Mouse (Mus musculus): ENCODE data around the gene Col4a1. TPM values are rescaled to one million over a fixed set of nuclear protein-coding genes. Genes with fewer than 3 reads are reported as not detected.
A peak's percentile ranks its signal among the peaks of the same experiment; 100 is the strongest.

Col4a1 gene
- polyA plus RNA-seq, 1 experiment from 2014 or later, result 118 TPM

DNA sequence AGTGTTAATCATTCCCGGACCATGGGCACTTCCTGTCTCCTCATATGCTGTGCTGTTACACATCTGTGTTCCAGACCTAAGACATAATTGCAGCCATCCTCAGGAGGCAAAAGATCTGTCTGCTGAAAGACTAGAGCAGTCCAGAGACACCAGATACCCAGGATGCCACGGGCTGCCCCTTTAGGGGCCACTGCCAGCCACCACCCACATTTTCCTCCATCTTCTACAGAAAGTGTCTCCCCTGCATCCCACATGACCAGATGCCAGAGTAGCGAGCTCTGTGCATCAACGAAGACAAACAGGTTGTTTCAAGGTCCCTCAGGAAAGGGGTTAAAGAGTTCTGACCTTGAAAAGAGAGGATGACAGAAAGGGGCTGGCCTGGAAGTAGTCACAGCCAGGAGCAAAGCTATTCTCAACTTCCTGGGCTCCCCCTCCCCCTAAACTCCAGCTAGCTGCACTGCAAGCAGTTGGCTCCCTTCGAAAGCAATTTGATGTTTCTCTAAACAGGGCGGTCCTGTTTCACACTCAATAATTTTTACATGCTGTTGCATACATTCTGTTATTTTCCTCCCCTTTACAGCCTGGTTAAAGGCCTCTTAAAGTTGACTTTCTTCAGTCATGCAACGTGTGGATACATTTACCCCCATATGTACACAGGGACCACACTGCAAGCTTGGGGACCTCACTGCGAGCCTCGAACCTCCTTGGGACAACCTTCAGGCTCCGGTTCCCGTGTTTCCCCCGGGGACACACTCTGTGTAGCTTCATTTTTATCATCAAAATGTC lies 13.9 kb downstream of the Col4a1 start:
- peaks cover 40% of the 10 kb centered on the region for H3K4me1 ChIP-seq (replicated peaks)
- no peak overlapping the region for H3K4me3 ChIP-seq (replicated peaks)
- peak overlapping the region; percentile 16 for H3K4me2 ChIP-seq
- peak; percentile 50; the same call in 1 of the 2 replicates for ATAC-seq (ENCODE audit: insufficient number of reproducible peaks, insufficient read depth, low FRiP score, low TSS enrichment, low read depth)
- H3K36me3 ChIP-seq, result no peaks in the 10 kb centered on the region
- H3K27me3 ChIP-seq, result no peaks in the 10 kb centered on the region
- no peak overlapping the region for H3K9ac ChIP-seq (replicated peaks)
- H3K9me3 ChIP-seq, result no peaks in the 10 kb centered on the region
- 13% methylated on average over 12 of the region's 12 CpGs for WGBS
- peak overlapping the region; percentile 62 for H3K27ac ChIP-seq

DNA sequence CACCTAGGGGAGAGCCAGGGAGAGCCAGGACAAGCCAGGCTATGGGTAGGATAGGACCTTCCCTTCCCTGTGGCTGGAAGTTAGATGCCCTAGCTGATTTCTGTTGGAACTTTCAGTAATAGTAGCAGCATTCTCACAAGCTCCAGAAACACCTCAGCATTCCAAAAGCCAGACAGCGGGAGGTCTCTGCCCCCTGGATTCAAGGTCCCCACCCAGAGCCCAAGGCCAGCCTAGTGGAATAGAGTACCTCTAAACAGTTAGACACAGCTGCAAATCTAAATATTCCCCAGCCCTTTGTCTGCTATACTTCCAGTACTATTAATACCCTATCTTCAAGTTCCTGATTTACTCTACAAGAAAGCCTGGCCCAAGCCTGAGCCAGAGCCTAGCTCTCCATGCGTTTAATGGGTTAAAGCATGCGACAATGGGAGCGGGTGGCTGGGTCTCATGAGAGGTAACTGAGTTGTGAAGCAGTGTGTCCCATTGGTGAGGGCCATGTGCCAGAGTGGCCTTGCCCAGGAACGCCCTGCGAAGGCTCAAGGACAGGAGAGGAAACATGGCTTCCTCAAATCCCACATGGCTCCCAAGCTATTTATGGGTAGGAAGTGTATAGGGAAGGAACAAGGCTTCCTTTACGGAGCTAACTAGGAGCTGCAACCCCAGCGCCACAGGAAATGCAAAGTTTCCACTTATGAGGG lies 15.3 kb downstream of the Col4a1 start:
- Histone ChIP-seq H3K9ac (replicated peaks) (no peak overlapping the region), H3K9me3 (no peaks in the 10 kb centered on the region), H3K36me3 (0 out of 2 replicates have a peak, but pooled peaks cover 3% of the 10 kb centered on the region), H3K27ac (0 out of 2 replicates have a peak overlapping the region, but pooled peaks have one; percentile 62), H3K4me2 (no peak overlapping the region), H3K4me1 (replicated peaks) (peaks cover 40% of the 10 kb centered on the region), H3K27me3 (no peaks in the 10 kb centered on the region), H3K4me3 (replicated peaks) (no peak overlapping the region)
- 74% methylated on average over 8 of the region's 8 CpGs for WGBS
- ATAC-seq (ENCODE audit: insufficient number of reproducible peaks, insufficient read depth, low FRiP score, low TSS enrichment, low read depth), result no peak

GRCm38 (mm10) chr8:11296282-11296943 lies 16.2 kb downstream of the Col4a1 start:
- no peak for ATAC-seq (ENCODE audit: insufficient number of reproducible peaks, insufficient read depth, low FRiP score, low TSS enrichment, low read depth)
- H3K27ac ChIP-seq, result 0 out of 2 replicates have a peak overlapping the region, but pooled peaks have one; percentile 35
- H3K4me2 ChIP-seq, result no peak overlapping the region
- H3K4me1 ChIP-seq (replicated peaks), result peaks cover 47% of the 10 kb centered on the region
- H3K36me3 ChIP-seq, result 0 out of 2 replicates have a peak, but pooled peaks cover 3% of the 10 kb centered on the region
- no peaks in the 10 kb centered on the region for H3K27me3 ChIP-seq
- H3K4me3 ChIP-seq (replicated peaks), result no peak overlapping the region
- no peak overlapping the region for H3K9ac ChIP-seq (replicated peaks)
- 86% methylated on average over 10 of the region's 10 CpGs for WGBS
- H3K9me3 ChIP-seq, result no peaks in the 10 kb centered on the region

- H3K27ac ChIP-seq, result no peak overlapping the region
- no peak overlapping the region for H3K9ac ChIP-seq (replicated peaks)
- H3K9me3 ChIP-seq, result no peaks in the 10 kb centered on the region
- 0 out of 2 replicates have a peak, but pooled peaks cover 3% of the 10 kb centered on the region for H3K36me3 ChIP-seq
- no peak for ATAC-seq (ENCODE audit: insufficient number of reproducible peaks, insufficient read depth, low FRiP score, low TSS enrichment, low read depth)
- WGBS, result 43% methylated on average over 3 of the region's 3 CpGs
- no peaks in the 10 kb centered on the region; the same call in 1 of the 2 replicates for H3K27me3 ChIP-seq
- no peak overlapping the region for H3K4me2 ChIP-seq
- no peak overlapping the region for H3K4me3 ChIP-seq (replicated peaks)
- H3K4me1 ChIP-seq (replicated peaks), result peaks cover 36% of the 10 kb centered on the region
These were observed 20.0 kb downstream of the Col4a1 start for GRCm38 (mm10) chr8:11292611-11293010.

GRCm38 (mm10) chr8:11290533-11290932 lies 22.1 kb downstream of the Col4a1 start:
- 0 out of 2 replicates have a peak, but pooled peaks cover 3% of the 10 kb centered on the region for H3K36me3 ChIP-seq
- ATAC-seq (ENCODE audit: insufficient number of reproducible peaks, insufficient read depth, low FRiP score, low TSS enrichment, low read depth), result no peak
- no peak overlapping the region for H3K4me2 ChIP-seq
- H3K27ac ChIP-seq, result no peak overlapping the region
- no peak overlapping the region for H3K4me3 ChIP-seq (replicated peaks)
- no peaks in the 10 kb centered on the region; the same call in 1 of the 2 replicates for H3K27me3 ChIP-seq
- H3K9ac ChIP-seq (replicated peaks), result no peak overlapping the region
- no peaks in the 10 kb centered on the region for H3K9me3 ChIP-seq
- 13% methylated on average over 1 of the region's 1 CpGs for WGBS
- peaks cover 22% of the 10 kb centered on the region for H3K4me1 ChIP-seq (replicated peaks)

- no peak for ATAC-seq (ENCODE audit: insufficient number of reproducible peaks, insufficient read depth, low FRiP score, low TSS enrichment, low read depth)
- WGBS, result 83% methylated on average over 6 of the region's 6 CpGs
- 0 out of 2 replicates have a peak, but pooled peaks cover 3% of the 10 kb centered on the region for H3K36me3 ChIP-seq
- H3K4me1 ChIP-seq (replicated peaks), result peaks cover 33% of the 10 kb centered on the region
- no peak overlapping the region for H3K4me2 ChIP-seq
- no peak overlapping the region for H3K27ac ChIP-seq
- H3K9ac ChIP-seq (replicated peaks), result no peak overlapping the region
- H3K27me3 ChIP-seq, result no peaks in the 10 kb centered on the region; the same call in 1 of the 2 replicates
- H3K9me3 ChIP-seq, result no peaks in the 10 kb centered on the region
- no peak overlapping the region for H3K4me3 ChIP-seq (replicated peaks)
These were observed 24.3 kb downstream of the Col4a1 start for GRCm38 (mm10) chr8:11288286-11288685.

- no peak for ATAC-seq (ENCODE audit: insufficient number of reproducible peaks, insufficient read depth, low FRiP score, low TSS enrichment, low read depth)
- Histone ChIP-seq H3K4me3 (replicated peaks) (no peak overlapping the region), H3K27me3 (no peaks in the 10 kb centered on the region; the same call in 1 of the 2 replicates), H3K9me3 (no peaks in the 10 kb centered on the region), H3K27ac (no peak overlapping the region), H3K4me1 (replicated peaks) (peaks cover 38% of the 10 kb centered on the region), H3K36me3 (no peaks in the 10 kb centered on the region), H3K4me2 (no peak overlapping the region), H3K9ac (replicated peaks) (no peak overlapping the region)
- WGBS, result 73% methylated on average over 3 of the region's 3 CpGs
These were observed 25.5 kb downstream of the Col4a1 start for GRCm38 (mm10) chr8:11287139-11287538.

- no peak overlapping the region for H3K9ac ChIP-seq (replicated peaks)
- 86% methylated on average over 4 of the region's 4 CpGs for WGBS
- H3K4me2 ChIP-seq, result no peak overlapping the region
- H3K36me3 ChIP-seq, result no peaks in the 10 kb centered on the region; the same call in 1 of the 2 replicates
- H3K27ac ChIP-seq, result no peak overlapping the region
- no peaks in the 10 kb centered on the region; the same call in 1 of the 2 replicates for H3K27me3 ChIP-seq
- peaks cover 26% of the 10 kb centered on the region for H3K4me1 ChIP-seq (replicated peaks)
- ATAC-seq (ENCODE audit: insufficient number of reproducible peaks, insufficient read depth, low FRiP score, low TSS enrichment, low read depth), result no peak
- H3K4me3 ChIP-seq (replicated peaks), result no peak overlapping the region
- no peaks in the 10 kb centered on the region for H3K9me3 ChIP-seq
These were observed 27.2 kb downstream of the Col4a1 start for GRCm38 (mm10) chr8:11285437-11285836.

DNA sequence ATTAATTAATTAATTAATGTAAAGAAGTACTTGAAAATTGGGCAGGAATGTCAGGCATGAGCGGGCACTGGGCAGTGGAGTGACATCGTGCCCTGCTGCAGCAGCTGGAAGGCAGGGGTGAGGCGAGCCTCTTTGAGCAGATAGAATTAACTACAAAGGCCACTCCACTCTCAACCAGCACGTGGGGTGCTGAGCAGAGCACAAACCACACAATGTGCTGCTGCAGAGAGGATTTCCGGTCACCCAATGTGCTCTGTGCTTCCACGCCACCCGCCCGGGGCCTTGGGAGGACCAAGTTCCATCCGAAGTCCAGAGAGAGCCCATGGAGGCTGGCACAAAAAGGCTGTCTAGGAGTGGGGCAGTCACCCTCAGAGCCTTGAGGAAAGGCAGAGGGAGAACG lies 29.4 kb downstream of the Col4a1 start:
- Histone ChIP-seq H3K4me2 (no peak overlapping the region), H3K36me3 (no peaks in the 10 kb centered on the region; the same call in 1 of the 2 replicates), H3K9ac (replicated peaks) (no peak overlapping the region), H3K4me1 (replicated peaks) (peaks cover 40% of the 10 kb centered on the region), H3K27me3 (no peaks in the 10 kb centered on the region; the same call in 1 of the 2 replicates), H3K4me3 (replicated peaks) (no peak overlapping the region), H3K27ac (0 out of 2 replicates have a peak overlapping the region, but pooled peaks have one; percentile 46), H3K9me3 (no peaks in the 10 kb centered on the region)
- no peak for ATAC-seq (ENCODE audit: insufficient number of reproducible peaks, insufficient read depth, low FRiP score, low TSS enrichment, low read depth)
- 72% methylated on average over 10 of the region's 10 CpGs for WGBS

DNA sequence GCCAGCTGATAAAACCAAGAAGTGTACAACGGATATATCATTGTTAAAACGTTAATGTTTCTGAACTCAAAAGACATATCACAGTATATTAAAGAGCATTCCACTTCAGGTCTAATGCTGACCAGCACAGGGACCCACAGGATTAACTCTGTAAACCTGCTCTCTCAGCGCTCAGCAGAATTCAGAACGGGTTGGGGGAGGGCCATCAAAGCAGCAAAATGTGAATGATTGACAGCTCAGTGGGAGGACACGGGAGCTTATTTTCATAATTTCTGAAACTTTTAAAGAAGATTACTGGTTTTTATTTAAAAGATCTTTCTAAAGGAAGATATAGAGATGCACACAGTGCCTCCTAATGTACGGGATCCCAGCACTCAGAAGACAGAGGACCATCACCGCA lies 29.9 kb downstream of the Col4a1 start:
- H3K36me3 ChIP-seq, result no peaks in the 10 kb centered on the region; the same call in 1 of the 2 replicates
- H3K27me3 ChIP-seq, result no peaks in the 10 kb centered on the region
- ATAC-seq (ENCODE audit: insufficient number of reproducible peaks, insufficient read depth, low FRiP score, low TSS enrichment, low read depth), result no peak
- no peak overlapping the region for H3K4me3 ChIP-seq (replicated peaks)
- H3K4me2 ChIP-seq, result no peak overlapping the region
- no peak overlapping the region for H3K9ac ChIP-seq (replicated peaks)
- no peak overlapping the region for H3K27ac ChIP-seq
- WGBS, result 85% methylated on average over 7 of the region's 7 CpGs
- peaks cover 45% of the 10 kb centered on the region for H3K4me1 ChIP-seq (replicated peaks)
- H3K9me3 ChIP-seq, result no peaks in the 10 kb centered on the region

DNA sequence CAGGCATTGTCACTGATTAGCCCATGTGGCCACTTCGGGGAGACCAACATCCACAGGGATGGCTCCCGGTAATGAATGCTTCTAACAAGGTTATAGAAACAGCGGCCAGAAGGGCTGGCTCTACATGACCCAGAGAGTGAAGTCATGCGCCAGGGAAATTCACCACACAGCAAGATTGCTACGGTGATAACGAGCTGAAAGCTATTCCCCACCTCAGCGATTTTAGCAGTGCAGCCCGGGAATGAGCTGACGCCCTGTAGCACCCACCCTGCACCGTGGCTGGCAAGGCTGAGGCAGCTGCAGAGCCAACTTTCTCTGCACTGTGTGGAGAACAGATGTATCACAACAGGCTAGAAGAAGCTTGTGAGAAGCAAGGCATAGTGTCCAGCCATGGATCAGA lies 30.5 kb downstream of the Col4a1 start:
- peaks cover 46% of the 10 kb centered on the region for H3K4me1 ChIP-seq (replicated peaks)
- no peaks in the 10 kb centered on the region for H3K27me3 ChIP-seq
- H3K4me3 ChIP-seq (replicated peaks), result no peak overlapping the region
- no peak overlapping the region for H3K4me2 ChIP-seq
- no peak for ATAC-seq (ENCODE audit: insufficient number of reproducible peaks, insufficient read depth, low FRiP score, low TSS enrichment, low read depth)
- H3K9me3 ChIP-seq, result no peaks in the 10 kb centered on the region
- no peaks in the 10 kb centered on the region; the same call in 1 of the 2 replicates for H3K36me3 ChIP-seq
- H3K9ac ChIP-seq (replicated peaks), result no peak overlapping the region
- 67% methylated on average over 10 of the region's 10 CpGs for WGBS
- no peak overlapping the region for H3K27ac ChIP-seq

All from limb, embryonic 12.5 days (tissue).